Mouse (Mus musculus) ovary, adult 18-20 months (tissue): Measurements from ENCODE around the gene Eif4a3.

Experiments
- DNase-seq: peaks from one replicate; pipeline ENCODE4 v3.0.0; 2022; ENCODE audit warnings: low spot score, mixed read lengths

The Eif4a3 gene

DNA sequence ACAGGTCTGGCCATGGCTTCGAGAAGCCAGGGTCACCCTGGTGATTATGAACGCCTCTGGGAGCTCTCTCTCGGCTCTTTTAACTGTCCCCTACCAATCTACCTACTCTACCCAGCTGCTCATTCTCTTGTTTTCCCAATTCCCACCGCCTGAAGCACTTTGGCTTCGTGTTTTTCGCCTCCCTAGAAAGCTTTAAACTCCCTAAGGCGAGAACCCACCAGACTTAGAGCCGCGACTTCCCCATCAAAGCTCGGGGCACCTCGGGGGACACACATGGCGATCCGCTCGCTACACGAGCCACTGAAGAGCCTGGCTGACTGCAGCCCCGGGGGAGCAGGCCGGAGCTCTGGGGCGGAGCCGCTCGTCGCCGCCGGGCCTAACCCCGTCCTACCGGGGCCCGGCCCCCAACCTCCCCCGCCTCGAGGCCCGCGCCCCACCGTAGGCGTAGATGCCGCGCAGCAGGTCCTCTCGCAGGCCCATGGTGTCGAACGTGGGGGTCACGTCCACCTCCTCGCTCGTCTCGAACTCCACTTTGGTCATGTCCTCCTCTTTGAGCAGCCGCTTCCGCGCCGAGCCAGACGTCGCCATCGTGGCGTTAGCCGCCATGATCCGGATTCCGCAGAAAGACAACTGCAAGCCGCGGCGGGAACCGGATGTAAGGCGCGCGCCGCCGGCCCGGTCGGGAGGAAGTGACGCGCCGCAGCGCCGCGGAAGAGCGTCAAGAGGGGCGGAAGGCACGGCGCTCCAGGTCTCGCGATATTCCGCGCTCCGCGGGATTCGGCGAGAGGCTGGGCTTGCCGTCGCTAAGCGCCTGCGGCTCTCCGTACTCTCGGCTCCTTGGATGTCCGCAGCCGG is at the start of gene Eif4a3:
Eif4a3 (minus strand) TSS at position 699 of the 855 bp plus-strand sequence.
- DNase-seq = peak; percentile 90

DNA sequence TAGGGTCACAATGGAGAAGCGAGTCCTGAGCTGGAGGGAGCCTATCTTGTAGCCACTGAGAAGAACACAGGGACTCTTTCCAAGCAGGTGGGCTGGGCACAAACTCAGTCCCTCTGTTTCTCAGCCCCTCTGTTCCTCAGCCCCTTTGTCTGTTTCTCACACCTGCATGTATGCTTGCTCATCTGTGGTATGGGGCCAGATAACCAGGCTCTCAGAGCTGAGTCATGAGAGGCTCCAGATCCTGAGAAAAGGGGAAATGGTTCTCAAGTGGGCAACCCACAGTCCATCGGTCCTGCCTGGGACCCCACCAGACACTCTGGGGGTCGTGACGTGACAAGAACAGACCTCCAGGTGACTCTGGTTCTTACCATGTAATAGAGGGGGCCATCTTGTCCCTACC is 47.2 kb upstream of the Eif4a3 start:
- DNase-seq = no peak

DNA sequence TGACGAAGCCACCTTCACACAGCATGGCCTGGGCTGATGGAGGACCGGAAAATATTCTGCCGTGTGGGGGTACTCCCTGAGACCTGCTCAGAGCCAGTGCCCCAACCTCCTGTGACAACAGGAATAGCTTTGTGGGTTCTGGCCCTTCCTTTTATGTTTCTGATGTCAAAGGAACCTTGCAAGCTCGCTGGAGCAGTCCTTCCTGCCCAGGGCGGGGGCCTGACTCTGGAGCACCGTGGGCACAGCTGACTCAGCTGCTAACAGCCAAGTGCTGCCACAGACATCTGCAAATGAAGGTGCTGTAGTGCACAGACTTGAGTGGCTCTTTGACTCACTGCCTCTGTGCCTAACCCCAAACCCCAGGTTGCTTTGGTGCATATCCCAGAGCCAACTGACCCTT is 45.0 kb upstream of the Eif4a3 start:
- DNase-seq = no peak

DNA sequence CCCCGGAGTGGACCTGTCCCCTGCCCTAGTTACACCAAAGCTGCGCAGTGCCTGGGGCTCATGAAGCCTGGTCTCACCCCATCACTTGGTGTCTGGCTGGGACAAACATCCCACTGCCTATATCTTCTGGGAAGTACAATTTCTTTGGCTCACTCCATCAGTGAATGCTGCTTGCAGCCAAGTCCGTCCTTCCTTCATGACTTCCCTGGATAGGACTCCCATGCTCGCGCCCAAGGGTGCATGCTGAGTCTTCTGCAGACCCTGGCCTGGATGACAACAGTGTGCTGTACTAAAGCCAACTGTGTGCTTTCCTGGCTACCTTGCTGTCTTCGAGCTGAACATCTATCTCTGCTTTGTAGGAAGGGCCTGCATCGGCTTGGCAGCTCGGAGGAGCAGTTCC is 44.3 kb upstream of the Eif4a3 start:
- DNase-seq = no peak

DNA sequence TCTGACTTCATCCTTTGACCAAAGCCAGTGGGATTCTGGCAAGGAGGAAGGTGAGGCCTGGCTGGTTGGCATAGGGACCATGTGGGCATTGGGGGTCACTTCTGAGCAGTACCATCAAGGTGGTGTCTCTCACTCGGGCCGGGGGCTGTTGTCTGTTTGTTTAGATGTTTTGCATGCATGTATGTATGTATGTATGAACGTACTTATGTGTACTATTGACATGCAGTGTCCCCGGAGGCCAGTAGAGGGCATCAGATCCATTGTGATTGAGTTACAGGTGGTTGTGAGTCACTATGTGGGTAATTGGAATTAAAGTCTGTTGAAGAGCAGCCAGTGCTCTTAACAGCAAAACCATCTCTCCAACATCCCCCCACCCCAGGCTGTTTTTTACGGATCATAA is 39.7 kb upstream of the Eif4a3 start:
- no peak for DNase-seq

DNA sequence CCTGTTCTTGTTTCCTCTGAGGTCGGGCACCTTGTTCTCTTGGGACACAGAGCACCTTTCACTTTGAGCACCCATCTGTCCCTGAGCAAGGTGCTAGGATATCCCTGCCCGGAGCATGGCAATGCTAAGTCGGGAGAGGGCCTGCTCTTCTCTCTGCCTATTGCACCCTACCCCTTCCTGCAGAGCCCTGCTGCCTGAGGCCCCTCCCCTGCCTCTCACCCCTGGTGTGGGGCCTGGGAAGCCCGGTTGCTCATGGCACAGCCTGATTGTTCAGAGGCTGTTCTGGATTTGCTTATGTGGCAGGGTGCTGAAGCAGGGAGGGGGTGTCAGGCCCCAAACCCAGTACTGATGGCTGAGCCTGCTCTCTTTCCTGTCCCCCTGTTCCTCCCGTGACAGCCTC is 39.3 kb upstream of the Eif4a3 start:
- no peak for DNase-seq

DNA sequence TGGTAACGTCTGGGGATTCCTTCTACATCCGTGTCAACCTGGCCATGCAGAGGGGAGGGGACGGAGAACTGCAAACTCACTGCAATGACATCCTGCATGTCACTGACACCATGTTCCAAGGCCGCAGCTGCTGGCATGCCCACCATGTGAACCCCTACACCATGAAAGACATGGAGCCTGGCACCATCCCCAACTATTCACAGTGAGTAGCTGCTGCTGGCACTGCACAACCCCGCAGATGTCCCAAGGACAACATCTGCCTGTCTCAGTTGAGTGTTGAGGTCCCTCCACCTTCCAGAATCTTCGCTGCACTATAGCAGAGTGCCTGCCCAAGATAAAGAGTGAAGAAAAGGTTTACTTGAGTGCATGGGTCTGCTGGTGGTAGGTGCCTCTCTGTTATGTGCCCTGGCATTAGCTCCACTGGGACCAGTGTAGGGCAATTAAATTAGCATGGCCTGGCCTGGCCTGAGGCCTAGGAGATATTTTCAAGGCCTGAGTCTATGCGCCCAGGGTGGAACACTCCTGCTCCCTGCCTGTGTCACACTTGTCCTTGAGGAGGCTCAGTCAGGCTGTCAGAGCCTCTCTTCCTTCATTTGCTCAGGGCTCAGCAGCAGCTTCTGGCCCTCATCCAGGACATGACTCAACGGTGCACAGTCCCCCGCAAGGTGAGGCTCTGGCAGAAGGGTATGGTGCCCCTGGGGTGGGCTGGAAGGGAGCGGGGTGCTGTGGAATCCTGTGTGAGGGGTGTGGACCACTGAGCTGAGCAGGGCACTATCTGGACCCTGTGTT is 38.6 kb upstream of the Eif4a3 start:
- peak; percentile 60 for DNase-seq

DNA sequence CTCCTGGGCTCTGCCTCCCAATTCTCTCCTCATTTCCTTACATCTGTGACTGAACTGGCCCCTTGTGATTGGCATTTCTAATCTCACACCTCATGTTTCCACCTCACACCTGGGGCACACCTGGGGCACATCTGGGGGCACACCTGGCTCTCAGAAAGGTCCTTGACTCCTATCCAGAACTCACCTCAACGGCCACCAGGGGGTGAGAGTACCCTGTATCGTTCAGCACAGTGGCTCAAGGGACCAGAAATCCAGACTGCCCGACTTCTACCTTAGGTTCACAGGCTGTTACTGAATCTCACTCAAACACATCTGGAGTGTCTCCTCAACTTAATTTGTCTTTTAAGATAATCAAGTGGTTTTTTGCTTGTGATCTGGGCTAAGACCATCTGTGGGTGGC is 32.1 kb upstream of the Eif4a3 start:
- DNase-seq = no peak

DNA sequence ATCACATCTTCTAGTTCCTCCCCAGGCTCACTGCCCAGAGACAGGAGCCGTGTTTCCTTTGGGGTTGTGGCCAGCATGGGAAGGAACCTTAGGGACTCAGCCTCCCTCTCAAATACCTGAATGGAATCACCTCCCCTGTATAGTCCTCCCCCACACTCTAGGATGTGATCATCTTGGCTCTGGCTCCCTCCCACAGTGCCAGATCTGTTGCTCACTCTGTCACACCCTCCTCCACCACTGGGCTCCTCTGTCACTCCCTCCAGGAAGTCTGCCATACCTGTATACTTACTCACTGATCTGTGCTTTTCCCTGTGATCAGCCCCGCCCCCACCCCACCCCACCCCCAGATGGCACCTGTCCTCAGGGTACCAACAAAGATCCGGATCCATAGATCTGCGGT is 30.7 kb upstream of the Eif4a3 start:
- DNase-seq = no peak

DNA sequence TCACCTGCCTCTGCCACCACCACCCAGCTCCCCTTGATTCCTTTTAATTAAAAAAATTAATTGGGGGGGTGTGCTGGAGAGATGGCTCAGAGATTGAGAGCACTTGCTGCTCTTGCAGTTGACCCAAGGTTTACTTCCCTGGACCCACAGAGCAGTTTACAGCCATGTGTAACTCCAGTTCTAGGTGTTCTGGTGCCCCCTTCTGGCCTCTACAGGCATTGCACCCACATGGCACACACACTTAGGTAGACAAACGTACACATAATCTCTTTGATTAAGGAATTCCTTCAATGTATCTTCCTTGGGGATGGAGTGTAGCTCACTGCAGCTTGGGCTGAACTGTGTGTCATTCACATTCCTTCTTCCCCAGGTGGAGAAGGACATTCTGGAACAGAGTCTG is 25.2 kb upstream of the Eif4a3 start:
- DNase-seq = no peak

DNA sequence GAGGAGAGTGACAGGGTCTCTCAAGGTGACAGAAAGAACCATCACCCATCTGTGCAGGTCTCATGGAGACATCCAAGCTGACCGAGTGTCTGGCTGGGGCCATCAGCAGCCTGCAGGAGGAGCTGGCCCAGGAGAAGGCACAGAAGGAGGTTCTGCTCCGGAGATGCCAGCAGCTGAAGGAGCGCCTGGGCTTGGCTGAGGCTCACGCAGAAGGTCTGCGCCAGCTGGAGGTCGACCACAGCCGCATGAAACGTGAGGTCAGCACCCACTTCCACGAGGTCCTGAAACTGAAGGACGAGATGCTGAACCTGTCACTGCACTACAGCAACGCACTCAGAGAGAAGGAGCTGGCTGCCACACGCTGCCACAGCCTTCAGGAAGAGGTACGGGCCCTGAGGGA is 22.6 kb upstream of the Eif4a3 start:
- DNase-seq = no peak

DNA sequence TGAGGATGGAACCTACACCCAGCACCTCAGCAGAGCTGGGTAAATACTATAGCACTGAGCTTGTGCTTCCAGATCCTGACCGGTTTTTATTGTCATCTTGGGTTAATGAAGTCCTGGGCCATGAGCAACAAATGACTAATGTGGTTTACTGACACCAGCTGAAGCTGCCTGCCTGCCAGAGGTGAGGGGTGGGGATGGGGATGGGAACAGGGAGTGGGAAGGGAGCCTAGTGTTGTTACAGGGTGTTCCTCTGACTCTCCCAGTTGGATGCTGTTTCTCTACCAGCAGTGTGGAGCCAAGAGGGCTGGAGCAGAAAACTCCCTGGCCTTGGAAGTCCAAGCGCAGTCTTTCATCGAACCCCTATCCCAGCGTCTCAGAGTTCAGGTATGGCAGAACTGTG is 16.8 kb upstream of the Eif4a3 start:
- DNase-seq = no peak

DNA sequence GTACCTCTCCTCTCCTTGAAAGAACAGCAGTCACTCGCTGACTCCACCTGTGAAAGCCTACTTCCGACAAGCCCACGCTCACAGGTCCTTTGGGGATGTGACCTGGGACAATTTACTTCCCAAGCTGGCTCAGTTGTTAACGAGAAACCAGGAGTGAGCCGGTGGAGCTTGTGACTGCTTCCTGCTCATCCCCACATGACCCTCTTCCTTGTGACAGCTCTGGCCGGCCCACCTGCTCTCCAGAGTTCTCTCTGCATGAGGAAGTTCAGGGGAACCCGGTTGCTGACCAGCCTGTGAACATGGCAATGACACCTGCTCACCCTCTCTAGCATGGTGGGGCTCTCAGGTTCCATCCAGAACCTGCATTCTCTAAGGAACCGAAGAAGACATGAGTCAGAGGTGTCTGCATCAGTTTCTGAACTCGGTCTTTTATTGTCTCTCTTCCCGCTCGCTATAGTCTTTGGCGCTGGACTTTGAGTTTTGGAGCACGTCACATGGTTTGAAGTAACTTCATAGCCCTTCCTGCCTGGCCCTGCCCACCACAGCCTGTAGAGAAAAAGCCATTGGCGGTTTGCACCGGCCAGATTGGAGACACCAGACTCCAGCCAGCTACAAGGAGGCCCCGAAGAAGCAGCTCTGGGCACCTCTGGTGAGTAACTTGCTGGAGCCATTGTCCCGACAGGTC is 14.5 kb upstream of the Eif4a3 start:
- no peak for DNase-seq

DNA sequence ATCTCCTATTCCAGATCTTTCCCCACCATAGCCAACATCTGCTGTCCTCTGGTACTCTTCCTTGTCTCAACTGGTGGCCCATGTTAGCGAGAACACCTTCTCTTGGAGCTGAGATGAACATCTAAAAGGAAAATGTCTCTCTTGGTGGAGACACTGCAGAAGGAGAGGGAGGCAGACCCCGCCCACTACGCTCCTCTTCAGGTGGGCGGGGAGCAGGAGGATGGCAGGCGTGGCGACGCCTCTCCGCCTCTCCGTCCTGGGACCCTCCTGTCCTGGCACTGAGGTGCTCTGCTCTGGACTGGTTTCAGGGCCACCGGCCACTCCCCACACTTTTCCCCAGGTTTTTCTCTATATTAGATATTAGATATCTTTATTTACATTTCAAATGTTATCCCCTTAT is 10.7 kb upstream of the Eif4a3 start:
- DNase-seq = no peak

DNA sequence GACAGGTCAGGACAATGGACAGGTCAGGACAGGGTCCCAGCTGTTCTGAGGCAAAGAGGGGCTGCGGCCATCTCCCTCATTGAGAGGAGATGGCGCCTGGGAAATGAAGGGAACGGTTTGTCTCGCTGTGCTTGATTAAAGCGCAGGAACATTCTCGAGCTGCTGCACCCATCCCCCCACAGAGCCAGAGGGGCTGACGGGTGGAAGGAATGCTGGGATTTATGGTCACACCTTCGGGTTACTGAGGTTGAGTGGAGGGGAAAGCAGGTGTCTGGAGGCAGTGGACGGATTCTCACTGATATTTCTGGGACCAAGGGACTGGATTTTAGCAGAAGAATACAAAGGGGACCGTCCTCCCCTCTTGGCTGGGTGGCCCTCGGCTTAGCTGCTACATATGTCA is 8.0 kb upstream of the Eif4a3 start:
- DNase-seq = no peak

DNA sequence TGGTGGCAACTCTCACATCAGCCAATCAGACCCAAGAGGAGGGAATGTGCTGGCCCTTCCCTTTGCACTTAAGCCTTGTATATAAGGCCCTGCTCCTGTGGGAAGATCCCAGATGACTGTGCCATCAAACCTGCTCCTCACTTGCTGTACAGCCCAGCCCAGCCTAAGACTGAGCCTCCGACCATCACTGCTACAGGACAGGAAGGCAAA is 7.7 kb upstream of the Eif4a3 start, which contains the start of gene Card14:
Card14 (plus strand) TSS at position 111 of the 210 bp plus-strand sequence.
- no peak for DNase-seq

DNA sequence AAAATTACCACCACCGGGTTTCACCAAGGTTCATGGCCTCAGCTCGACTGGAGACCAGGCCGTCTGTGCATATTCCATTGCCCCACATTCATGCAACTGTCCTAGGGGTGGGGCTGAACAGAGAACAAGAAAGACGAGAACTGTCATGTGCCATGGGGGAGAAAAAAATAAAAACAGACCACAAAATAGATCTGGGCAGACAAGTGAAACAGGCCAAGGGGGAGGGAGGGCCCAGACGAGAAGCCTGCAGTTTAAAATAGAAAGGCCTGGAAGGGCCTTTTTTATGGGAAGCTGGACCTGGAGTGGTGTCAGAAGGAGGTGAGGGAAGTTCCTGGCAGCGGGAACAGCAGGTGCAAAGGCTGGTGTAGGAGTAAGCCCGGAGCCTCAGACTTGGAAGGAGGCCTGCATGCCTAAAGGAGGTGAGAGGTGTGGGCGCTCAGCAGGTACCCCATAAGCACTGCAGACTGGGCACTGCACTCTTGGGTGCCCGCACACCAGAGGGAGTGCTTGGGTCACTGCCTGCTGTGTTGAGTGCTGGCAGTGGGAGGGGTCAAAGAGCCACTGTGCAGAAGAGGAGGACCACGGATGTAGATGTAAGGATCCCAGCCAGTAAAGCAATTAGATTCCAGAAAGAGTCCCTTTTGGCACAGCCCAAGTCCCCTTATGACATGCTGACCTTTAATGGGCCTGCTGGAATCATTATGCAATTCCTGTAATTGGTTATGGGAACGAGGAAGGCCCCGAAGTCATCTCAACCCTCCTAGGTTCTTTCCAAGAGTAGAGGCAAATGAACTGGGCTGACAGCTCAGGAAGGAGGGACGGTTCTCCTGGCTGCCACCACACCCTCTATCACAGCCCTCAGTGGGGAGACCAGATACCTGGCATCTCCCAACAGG is 7.1 kb upstream of the Eif4a3 start:
- no peak for DNase-seq

DNA sequence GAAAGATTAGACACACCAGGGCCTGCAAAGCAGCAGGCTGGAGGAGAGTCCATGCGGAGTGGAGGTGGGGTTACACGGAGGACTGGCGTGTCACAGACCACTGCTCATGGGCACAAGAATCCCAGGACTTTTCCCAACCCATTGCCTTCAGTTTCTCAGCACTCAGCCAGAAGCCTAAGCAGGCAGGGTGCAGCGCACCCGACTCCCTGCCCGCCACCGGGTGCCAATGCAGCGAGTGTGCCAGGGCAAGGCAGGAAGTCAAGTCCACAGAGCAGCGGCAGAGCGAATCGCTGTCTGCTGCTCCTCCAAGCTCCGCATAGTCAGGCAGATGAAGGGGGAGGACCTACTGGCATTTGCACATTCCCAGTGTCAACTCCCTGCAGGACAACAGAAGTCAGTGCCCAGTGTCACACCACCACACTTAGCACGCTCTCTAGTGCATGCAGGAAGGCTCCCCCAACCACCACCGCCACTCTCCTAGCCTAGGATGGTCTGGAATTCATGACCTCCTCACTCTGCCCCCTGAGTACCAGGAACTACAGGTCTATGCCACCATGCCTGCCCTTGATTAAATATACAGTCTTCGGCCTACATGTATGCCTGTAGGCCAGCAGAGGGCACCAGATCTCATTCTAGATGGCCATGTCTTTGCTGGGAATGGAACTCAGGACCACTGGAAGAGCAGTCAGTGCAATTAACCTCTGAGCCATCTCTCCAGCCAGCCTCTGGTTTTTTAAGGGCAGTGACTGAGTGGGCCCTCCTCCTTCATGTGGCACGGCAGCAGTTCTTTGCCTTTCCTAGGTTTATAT is 5.2 kb upstream of the Eif4a3 start:
- no peak for DNase-seq

DNA sequence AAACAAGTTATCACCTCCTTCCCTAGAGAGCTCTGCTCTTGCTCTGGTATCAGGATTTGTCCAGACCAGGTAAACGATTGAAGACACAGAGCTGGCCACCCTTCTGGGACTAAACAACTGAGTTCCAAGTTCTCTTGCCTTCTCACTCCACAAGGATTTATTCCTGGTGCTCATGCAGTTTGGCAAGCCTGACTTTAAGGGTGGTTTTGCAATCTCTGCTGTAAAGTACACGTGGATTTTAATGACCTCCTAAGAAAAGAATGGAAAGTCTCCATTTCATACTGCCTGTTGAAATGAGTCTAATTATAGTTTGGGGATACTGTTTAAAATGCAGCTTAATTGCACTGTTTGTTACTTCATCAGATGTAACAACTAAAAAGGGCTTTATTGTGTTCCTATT is 1.1 kb upstream of the Eif4a3 start:
- DNase-seq = no peak

DNA sequence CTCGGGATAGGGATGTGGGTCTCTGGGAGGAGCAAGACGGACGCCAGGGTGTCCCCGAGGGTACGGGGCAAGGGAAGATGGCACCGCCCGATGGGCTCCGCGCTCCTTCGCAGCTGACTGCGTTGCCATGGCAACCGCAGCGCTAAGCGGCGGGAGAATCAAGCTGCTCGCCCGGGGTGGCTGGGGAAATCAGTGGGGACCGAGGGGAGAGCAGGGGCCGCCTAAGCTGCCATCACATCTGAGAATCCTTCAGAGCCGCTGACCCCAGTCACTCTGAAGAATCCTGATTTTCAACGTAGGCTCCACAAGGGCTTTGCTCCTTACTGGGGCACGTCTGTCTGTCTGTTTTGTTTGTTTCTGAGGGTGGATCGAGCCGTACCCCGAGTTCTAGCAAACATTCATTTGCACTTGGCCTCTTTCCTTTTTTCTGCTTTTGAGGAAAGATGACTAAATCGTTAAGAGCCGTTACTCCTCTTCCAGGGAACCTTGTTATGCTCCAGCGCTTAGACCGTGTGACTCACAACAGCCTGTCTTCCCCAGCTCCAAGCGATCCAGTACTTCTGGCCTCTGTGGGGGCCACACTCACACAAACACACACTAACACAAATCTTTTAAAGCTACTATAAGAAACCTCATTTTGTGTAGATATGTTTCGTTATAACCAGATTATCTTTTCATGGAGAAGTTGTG is 502 bp upstream of the Eif4a3 start:
- no peak for DNase-seq

DNA sequence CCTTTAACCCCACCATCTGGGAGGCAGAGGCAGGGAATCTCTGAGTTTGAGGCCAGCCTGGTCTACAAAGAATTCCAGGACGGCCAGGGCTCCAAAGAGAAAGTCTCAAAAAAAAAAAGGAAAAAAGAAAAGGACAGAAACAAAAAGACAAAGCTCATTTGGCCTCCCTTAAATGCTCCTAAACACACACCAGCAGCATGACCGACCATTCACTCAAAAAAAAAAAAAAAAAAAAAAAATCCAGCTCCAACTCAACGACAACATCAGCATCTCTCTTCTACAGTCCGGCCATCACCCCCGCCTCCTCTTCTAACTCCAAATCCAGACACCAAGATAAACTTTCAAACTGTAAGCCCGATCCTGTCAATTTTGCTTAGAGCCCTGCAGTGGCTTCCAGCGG is 972 bp downstream of the Eif4a3 start:
- DNase-seq = no peak
